Mouse (Mus musculus) lung, adult 2 months (tissue): Measurements from ENCODE around the gene Hirip3. TPM values are rescaled to one million over a fixed set of nuclear protein-coding genes. Genes with fewer than 3 reads are reported as not detected.

Source experiments
- DNase-seq: peaks from one replicate; pipeline ENCODE4 v3.0.0; 2022
- H3K4me1 ChIP-seq: fragments of 200-500 bp; 2 replicates; pipeline ENCODE4 v1.6.1; 2011; ENCODE audit warnings: low read length; ENCODE audit not compliant: control insufficient read depth, insufficient read depth
- H3K4me3 ChIP-seq: fragments of 200-500 bp; replicated peaks from 2 replicates; pipeline ENCODE3; 2011; ENCODE audit warnings: low read depth, mild to moderate bottlenecking, control low read depth, low read length; ENCODE audit errors: extremely low read depth
- CTCF ChIP-seq: fragments of 200-500 bp; IDR thresholded peaks from 2 replicates; pipeline ENCODE4 v1.5.1; 2011; ENCODE audit warnings: mild to moderate bottlenecking, low read length, control low read depth; ENCODE audit not compliant: insufficient read depth
- POLR2A ChIP-seq: fragments of 200-500 bp; IDR thresholded peaks from 2 replicates; pipeline ENCODE4 v1.6.1; 2011; ENCODE audit warnings: low read depth, mild to moderate bottlenecking, control low read depth, low read length, borderline replicate concordance; ENCODE audit errors: extremely low read depth
- WGBS: fragments of 180-500 bp; shearing (Covaris S2); methylation state at CpG from one replicate; pipeline ENCODE4 v1.1.7; 2018; 5-methylcytosine and 5-hydroxymethylcytosine counted together
- polyA plus RNA-seq: library from polyadenylated mRNA; depleted of rRNA; stranded (reverse); fragments of >200 nt; gene quantifications from 2 replicates; pipeline ENCODE4 v1.2.3, GENCODE M21; 2012; rRNA removed

Hirip3 gene
- 6.2 and 7.5 TPM in 2 replicates for polyA plus RNA-seq

GRCm38 (mm10) chr7:126861429-126862130 lies at the start of gene Hirip3:
Gene Hirip3 (plus strand): TSS chr7:126861972.
- Histone ChIP-seq H3K4me3 (peak within 1 kb of the TSS; percentile 89), H3K4me1 (peaks cover 11% of the 10 kb centered on the region)
- no peak for TF ChIP-seq CTCF
- peak; percentile 82; the same call in 1 of the 2 replicates for TF ChIP-seq POLR2A
- DNase-seq = peak; percentile 95
- WGBS = under 1% methylated on average over 42 of the region's 42 CpGs

DNA sequence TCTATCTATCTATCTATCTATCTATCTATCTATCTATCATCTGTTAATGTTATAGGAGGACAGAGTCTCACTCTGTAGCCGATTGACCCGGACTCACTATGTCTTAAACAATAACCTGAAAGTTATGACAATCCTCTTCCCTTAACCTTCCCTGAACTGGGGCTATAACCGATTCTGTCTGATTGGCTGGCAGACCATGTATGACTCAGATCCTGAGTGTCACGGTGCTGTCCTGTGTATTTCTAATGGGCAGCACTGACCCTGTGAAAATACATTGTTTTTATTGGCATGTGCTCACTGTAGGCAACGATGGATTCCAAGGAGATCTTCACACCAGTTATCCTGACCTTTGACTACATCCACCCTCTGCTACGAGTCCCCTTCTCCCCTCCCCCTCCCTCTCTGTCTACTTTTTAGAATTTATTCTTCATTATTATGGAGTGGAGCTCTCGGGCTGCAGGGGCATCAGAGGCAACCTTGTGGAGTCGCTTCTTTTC lies 46.0 kb upstream of the Hirip3 start:
- WGBS = 46% methylated on average over 8 of the region's 8 CpGs

DNA sequence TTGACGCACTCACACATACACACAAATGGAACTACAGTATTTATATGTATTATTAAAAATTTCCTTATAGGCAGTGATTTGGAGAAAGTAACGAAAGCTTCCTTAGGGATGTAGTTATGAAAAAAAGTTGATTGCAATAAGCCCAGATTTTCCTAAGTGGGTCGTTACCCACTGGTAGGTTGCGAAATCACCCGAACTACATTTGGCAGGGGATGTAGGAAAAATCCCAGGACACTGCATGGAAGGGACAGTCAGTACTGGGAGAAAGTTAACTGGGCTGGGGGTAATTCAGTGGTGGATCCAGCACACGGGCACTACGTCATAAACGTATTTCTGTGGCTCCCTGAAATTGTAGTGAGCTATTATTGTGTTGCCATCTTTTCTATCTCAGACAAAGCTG lies 45.3 kb upstream of the Hirip3 start:
- no peak for TF ChIP-seq CTCF
- TF ChIP-seq POLR2A = no peak
- H3K4me1 ChIP-seq = no peaks in the 10 kb centered on the region
- no peak for DNase-seq
- 66% methylated on average over 8 of the region's 8 CpGs for WGBS
- H3K4me3 ChIP-seq = no peak overlapping the region

More for the DNA sequence above, 46.0 kb upstream of the Hirip3 start:
- TF ChIP-seq CTCF (no peak), POLR2A (no peak)
- no peaks in the 10 kb centered on the region for H3K4me1 ChIP-seq
- no peak for DNase-seq
- no peak overlapping the region for H3K4me3 ChIP-seq

DNA sequence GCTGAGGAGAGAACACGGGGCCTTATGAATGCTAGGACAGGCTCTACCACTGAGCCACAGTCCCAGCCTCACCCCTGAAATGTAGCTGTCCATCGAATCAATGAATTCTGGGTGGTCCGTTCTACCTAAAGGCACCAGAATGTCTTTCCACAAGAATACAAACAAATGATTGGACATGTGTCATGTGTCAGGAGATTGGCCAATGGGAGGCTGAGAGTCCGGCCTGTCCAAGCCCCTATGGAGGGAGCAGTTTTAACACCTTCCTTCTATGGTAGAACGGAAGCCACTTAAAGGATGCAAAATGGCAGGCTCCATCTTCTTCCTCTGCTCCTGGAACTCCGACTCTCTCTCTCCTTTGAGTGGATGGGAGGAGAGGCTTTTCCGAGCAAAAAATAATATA lies 44.2 kb upstream of the Hirip3 start:
- H3K4me1 ChIP-seq = 0 out of 2 replicates have a peak, but pooled peaks cover 6% of the 10 kb centered on the region
- WGBS = 74% methylated on average over 7 of the region's 7 CpGs
- no peak for DNase-seq
- H3K4me3 ChIP-seq = no peak overlapping the region
- TF ChIP-seq CTCF = no peak
- TF ChIP-seq POLR2A = no peak

- H3K4me1 ChIP-seq = 0 out of 2 replicates have a peak, but pooled peaks cover 6% of the 10 kb centered on the region
- no peak for DNase-seq
- TF ChIP-seq POLR2A = no peak
- TF ChIP-seq CTCF = no peak
- H3K4me3 ChIP-seq = no peak overlapping the region
- 28% methylated on average over 1 of the region's 1 CpGs for WGBS
These were observed 43.0 kb upstream of the Hirip3 start for GRCm38 (mm10) chr7:126818818-126819217.

DNA sequence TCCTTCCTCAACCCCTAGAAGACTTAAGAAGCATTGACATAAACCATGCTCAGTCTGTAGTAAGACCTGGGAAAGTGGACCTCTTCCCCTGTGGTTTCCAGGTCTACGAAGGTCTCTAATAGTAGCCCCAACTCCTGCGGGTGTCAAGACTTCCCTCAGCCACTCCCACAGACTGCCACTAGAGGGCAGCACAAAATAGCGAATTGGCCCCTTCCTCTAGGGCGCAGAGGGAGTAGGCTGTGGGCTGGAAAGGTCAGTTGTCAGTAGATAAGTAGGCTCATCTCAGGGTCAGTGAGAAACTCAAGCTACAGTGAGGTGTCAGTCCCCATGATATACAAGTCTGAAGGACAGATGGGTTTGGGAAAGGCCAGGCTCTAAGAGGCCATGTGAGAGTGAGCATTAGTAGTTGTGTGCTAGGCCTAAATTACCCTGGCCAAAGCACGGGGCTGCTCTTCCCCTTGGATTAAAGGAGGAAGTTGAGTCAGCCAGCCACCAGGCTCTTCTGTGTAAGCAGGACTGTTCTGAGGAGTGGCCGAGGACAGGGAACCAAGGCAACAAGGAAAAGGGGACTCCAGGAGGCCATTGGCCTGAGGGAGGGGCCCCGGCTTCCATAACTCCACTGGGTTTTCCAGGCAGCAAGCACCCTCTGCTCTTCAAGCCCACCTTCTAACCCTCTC lies 39.8 kb upstream of the Hirip3 start:
- Histone ChIP-seq H3K4me1 (0 out of 2 replicates have a peak, but pooled peaks cover 6% of the 10 kb centered on the region), H3K4me3 (no peak overlapping the region)
- WGBS = 20% methylated on average over 7 of the region's 7 CpGs
- DNase-seq = peak; percentile 78
- TF ChIP-seq CTCF (peak; percentile 94), POLR2A (no peak)

GRCm38 (mm10) chr7:126822741-126823140 lies 39.0 kb upstream of the Hirip3 start:
- TF ChIP-seq POLR2A (0 out of 2 replicates have a peak, but pooled peaks have one; percentile 8), CTCF (no peak)
- H3K4me1 ChIP-seq = 0 out of 2 replicates have a peak, but pooled peaks cover 6% of the 10 kb centered on the region
- H3K4me3 ChIP-seq = peak overlapping the region; percentile 0
- 22% methylated on average over 9 of the region's 9 CpGs for WGBS
- DNase-seq = peak; percentile 31

DNA sequence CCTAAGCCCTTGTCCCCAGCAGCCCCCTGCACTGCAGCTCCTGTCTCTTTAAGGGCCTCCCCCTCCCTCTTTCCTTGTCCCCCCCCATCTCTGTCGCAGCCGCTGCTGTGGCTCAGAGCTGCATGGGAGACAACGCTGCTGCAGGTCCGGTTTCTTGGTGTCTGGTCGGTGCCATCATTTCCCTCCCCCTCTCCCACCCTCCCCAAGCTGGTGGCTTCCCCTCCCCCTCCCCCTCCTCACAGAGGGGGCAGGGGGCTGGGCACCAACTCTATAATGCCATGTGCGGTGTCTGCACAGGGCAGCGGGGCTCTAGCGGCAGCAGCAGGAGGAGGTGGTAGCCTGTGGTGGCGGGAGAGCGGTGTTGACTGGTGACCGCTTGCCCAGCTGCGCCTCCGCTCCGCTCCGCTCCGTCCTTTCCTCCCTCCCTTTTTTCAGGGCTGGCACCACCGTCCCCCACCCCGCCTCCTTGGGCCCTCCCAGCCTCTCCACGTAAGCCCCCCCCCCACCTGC lies 38.5 kb upstream of the Hirip3 start:
- Histone ChIP-seq H3K4me3 (peak overlapping the region; percentile 58), H3K4me1 (0 out of 2 replicates have a peak, but pooled peaks cover 6% of the 10 kb centered on the region)
- WGBS = 1% methylated on average over 10 of the region's 19 CpGs
- no peak for DNase-seq
- TF ChIP-seq POLR2A (no peak), CTCF (no peak)

GRCm38 (mm10) chr7:126823940-126824339 lies 37.8 kb upstream of the Hirip3 start:
- Histone ChIP-seq H3K4me3 (no peak overlapping the region), H3K4me1 (0 out of 2 replicates have a peak, but pooled peaks cover 6% of the 10 kb centered on the region)
- WGBS = 26% methylated on average over 10 of the region's 10 CpGs
- DNase-seq = no peak
- TF ChIP-seq CTCF (no peak), POLR2A (no peak)
